Mouse (Mus musculus) small intestine, adult 2 months (tissue): Measurements from ENCODE around the gene Tac4. TPM values are rescaled to one million over a fixed set of nuclear protein-coding genes. Genes with fewer than 3 reads are reported as not detected.

Experiments
- H3K27ac ChIP-seq: fragments of 200-500 bp; 2 replicates; pipeline ENCODE4 v1.5.1; 2012; ENCODE audit warnings: low read depth, low read length, control low read depth, inconsistent platforms; ENCODE audit not compliant: insufficient read depth
- H3K27me3 ChIP-seq: fragments of 200-500 bp; 2 replicates; pipeline ENCODE4 v1.6.1; 2012; ENCODE audit warnings: mild to moderate bottlenecking, moderate library complexity, low read length, inconsistent platforms; ENCODE audit not compliant: control insufficient read depth, insufficient read depth
- H3K36me3 ChIP-seq: fragments of 200-500 bp; 2 replicates; pipeline ENCODE4 v1.6.1; 2012; ENCODE audit warnings: mild to moderate bottlenecking, low read length, control low read depth, inconsistent platforms; ENCODE audit not compliant: control insufficient read depth, insufficient read depth
- H3K4me1 ChIP-seq: fragments of 200-500 bp; 2 replicates; pipeline ENCODE4 v1.6.1; 2012; ENCODE audit warnings: low read length, inconsistent platforms, mixed read lengths; ENCODE audit not compliant: control insufficient read depth, insufficient read depth, insufficient read length
- H3K4me3 ChIP-seq: fragments of 200-500 bp; 2 replicates; pipeline ENCODE4 v1.5.1; 2012; ENCODE audit warnings: low read depth, mild to moderate bottlenecking, control low read depth, inconsistent platforms, low read length, moderate library complexity
- CTCF ChIP-seq: fragments of 200-500 bp; IDR thresholded peaks from 2 replicates; pipeline ENCODE4 v1.5.1; 2012; ENCODE audit warnings: low read depth, mild to moderate bottlenecking, control low read depth, inconsistent platforms, low read length, moderate library complexity, mixed read lengths; ENCODE audit not compliant: insufficient replicate concordance, insufficient read length; ENCODE audit errors: extremely low read depth
- POLR2A ChIP-seq: fragments of 200-500 bp; IDR thresholded peaks from 2 replicates; pipeline ENCODE4 v1.6.1; 2012; ENCODE audit warnings: low read depth, mild to moderate bottlenecking, control low read depth, inconsistent platforms, low read length, moderate library complexity
- WGBS: fragments of 180-500 bp; shearing (Covaris S2); methylation state at CpG from one replicate; pipeline ENCODE4 v1.1.7; 2018; 5-methylcytosine and 5-hydroxymethylcytosine counted together
- polyA plus RNA-seq: library from polyadenylated mRNA; depleted of rRNA; stranded (reverse); fragments of >200 nt; gene quantifications from 2 replicates; pipeline ENCODE4 v1.2.3, GENCODE M21; 2012

Gene Tac4
- polyA plus RNA-seq, 1 experiment, result 0.24 TPM

GRCm38 (mm10) chr11:95301772-95302171, 40.4 kb downstream of the Tac4 start:
- no peak overlapping the region for H3K4me3 ChIP-seq
- H3K27me3 ChIP-seq, result no peaks in the 10 kb centered on the region
- H3K4me1 ChIP-seq, result peaks cover 2% of the 10 kb centered on the region; the same call in 1 of the 2 replicates
- 43% methylated on average over 3 of the region's 3 CpGs for WGBS
- no peak for TF ChIP-seq POLR2A
- TF ChIP-seq CTCF, result no peak
- peaks cover 54% of the 10 kb centered on the region for H3K36me3 ChIP-seq
- H3K27ac ChIP-seq, result peak overlapping the region; percentile 70

GRCm38 (mm10) chr11:95305600-95305999, 44.3 kb downstream of the Tac4 start:
- WGBS, result 68% methylated on average over 7 of the region's 7 CpGs
- peaks cover 29% of the 10 kb centered on the region for H3K36me3 ChIP-seq
- no peaks in the 10 kb centered on the region for H3K27me3 ChIP-seq
- no peak overlapping the region for H3K4me3 ChIP-seq
- peaks cover 4% of the 10 kb centered on the region; the same call in 1 of the 2 replicates for H3K4me1 ChIP-seq
- H3K27ac ChIP-seq, result no peak overlapping the region
- no peak for TF ChIP-seq POLR2A
- peak; percentile 51; the same call in 1 of the 2 replicates for TF ChIP-seq CTCF

GRCm38 (mm10) chr11:95307526-95307925, 46.2 kb downstream of the Tac4 start:
- TF ChIP-seq POLR2A (no peak), CTCF (no peak)
- Histone ChIP-seq H3K36me3 (peaks cover 19% of the 10 kb centered on the region), H3K27ac (peak overlapping the region; percentile 74), H3K4me3 (no peak overlapping the region), H3K27me3 (no peaks in the 10 kb centered on the region), H3K4me1 (peaks cover 5% of the 10 kb centered on the region; the same call in 1 of the 2 replicates)
- WGBS, result 25% methylated on average over 8 of the region's 8 CpGs

GRCm38 (mm10) chr11:95309510-95310006, 48.2 kb downstream of the Tac4 start:
- TF ChIP-seq POLR2A (peak; percentile 55; the same call in 1 of the 2 replicates), CTCF (no peak)
- H3K27me3 ChIP-seq, result no peaks in the 10 kb centered on the region
- H3K36me3 ChIP-seq, result peaks cover 10% of the 10 kb centered on the region
- peak overlapping the region; percentile 87 for H3K4me3 ChIP-seq
- under 1% methylated on average over 37 of the region's 37 CpGs for WGBS
- H3K4me1 ChIP-seq, result peaks cover 5% of the 10 kb centered on the region; the same call in 1 of the 2 replicates
- peak overlapping the region; percentile 99 for H3K27ac ChIP-seq

- peak within 1 kb of the TSS; percentile 99 for H3K27ac ChIP-seq
- TF ChIP-seq POLR2A, result peak; percentile 38
- TF ChIP-seq CTCF, result no peak
- H3K36me3 ChIP-seq, result peaks cover 9% of the 10 kb centered on the region
- H3K4me3 ChIP-seq, result peak within 1 kb of the TSS; percentile 87
- H3K27me3 ChIP-seq, result no peaks in the 10 kb centered on the region
- under 1% methylated on average over 42 of the region's 42 CpGs for WGBS
- H3K4me1 ChIP-seq, result peaks cover 5% of the 10 kb centered on the region; the same call in 1 of the 2 replicates
These were observed 48.8 kb downstream of the Tac4 start, which contains the start of gene Kat7 for GRCm38 (mm10) chr11:95310007-95310647. Kat7 (minus strand) TSS chr11:95310246.

GRCm38 (mm10) chr11:95310648-95311424, 49.5 kb downstream of the Tac4 start:
- TF ChIP-seq POLR2A, result no peak
- no peak for TF ChIP-seq CTCF
- Histone ChIP-seq H3K4me1 (peaks cover 5% of the 10 kb centered on the region; the same call in 1 of the 2 replicates), H3K36me3 (peaks cover 4% of the 10 kb centered on the region), H3K4me3 (peak overlapping the region; percentile 72), H3K27me3 (no peaks in the 10 kb centered on the region), H3K27ac (peak overlapping the region; percentile 80)
- 3% methylated on average over 17 of the region's 17 CpGs for WGBS
